Mouse (Mus musculus) lung, postnatal 0 days (tissue): ENCODE measurements at regions not wholly inside any gene's neighbourhood (a gene's known extent, or its start where the extent isn't known, plus 50 kb on each side); places are given as distances from the start of the nearest gene placed in this dataset.

Experiments used
- ATAC-seq: fragments of 200-750 bp; cut with Nextera tagmentation; 2 replicates; pipeline ENCODE4 v1.8.0; 2017; ENCODE audit warnings: moderate library complexity
- DNase-seq: peaks from one replicate; pipeline ENCODE4 v3.0.0-alpha.2; 2016; ENCODE audit warnings: low spot score
- H3K27ac ChIP-seq: fragments of 300-500 bp; sonication (generic); 2 replicates; pipeline ENCODE4 v1.5.1; 2014; ENCODE audit warnings: antibody characterized with exemption, mild to moderate bottlenecking, low read length, mixed read lengths
- H3K27me3 ChIP-seq: fragments of 300-500 bp; sonication (generic); replicated peaks from 2 replicates; pipeline ENCODE4 v1.6.1; 2014; ENCODE audit warnings: low read length, mixed read lengths; ENCODE audit not compliant: insufficient read depth
- H3K36me3 ChIP-seq: fragments of 300-500 bp; sonication (generic); 2 replicates; pipeline ENCODE4 v1.6.1; 2014; ENCODE audit warnings: low read length, mixed read lengths; ENCODE audit not compliant: insufficient read depth
- H3K4me1 ChIP-seq: fragments of 300-500 bp; sonication (generic); 2 replicates; pipeline ENCODE4 v1.6.1; 2014; ENCODE audit warnings: antibody characterized with exemption, low read depth, low read length, mixed read lengths; ENCODE audit not compliant: insufficient read depth
- H3K4me2 ChIP-seq: fragments of 300-500 bp; sonication (generic); replicated peaks from 2 replicates; pipeline ENCODE4 v1.6.1; 2014; ENCODE audit warnings: low read depth, mild to moderate bottlenecking, low read length, moderate library complexity, mixed read lengths
- H3K4me3 ChIP-seq: fragments of 300-500 bp; sonication (generic); 2 replicates; pipeline ENCODE4 v1.5.1; 2014; ENCODE audit warnings: low read depth, low read length
- H3K9ac ChIP-seq: fragments of 300-500 bp; sonication (generic); replicated peaks from 2 replicates; pipeline ENCODE4 v1.6.1; 2014; ENCODE audit warnings: low read depth, mild to moderate bottlenecking
- H3K9me3 ChIP-seq: fragments of 300-500 bp; sonication (generic); 2 replicates; pipeline ENCODE4 v1.6.1; 2016; ENCODE audit warnings: low read length, mixed read lengths
- CTCF ChIP-seq: IDR thresholded peaks from 2 replicates; pipeline ENCODE4 v1.5.1; 2016; ENCODE audit warnings: antibody characterized with exemption, mild to moderate bottlenecking
- EP300 ChIP-seq: IDR thresholded peaks from 2 replicates; pipeline ENCODE4 v1.6.1; 2016; ENCODE audit warnings: antibody characterized with exemption, mild to moderate bottlenecking, control low read depth
- WGBS: fragments of 180-500 bp; shearing (Covaris S2); extraction: QIAGEN DNeasy Blood & Tissue Kit; methylation state at CpG from one replicate; pipeline ENCODE4 v1.1.7; 2014; 5-methylcytosine and 5-hydroxymethylcytosine counted together

- Histone ChIP-seq H3K4me1 (no peaks in the 10 kb centered on the region), H3K27ac (no peak overlapping the region), H3K4me3 (no peak overlapping the region), H3K9ac (no peak overlapping the region), H3K9me3 (no peaks in the 10 kb centered on the region), H3K4me2 (no peak overlapping the region), H3K27me3 (no peaks in the 10 kb centered on the region), H3K36me3 (no peaks in the 10 kb centered on the region)
- no peak for TF ChIP-seq EP300
- no peak for TF ChIP-seq CTCF
- no peak for DNase-seq
- ATAC-seq, result no peak
- 90% methylated on average over 6 of the region's 6 CpGs for WGBS
These were observed 178.4 kb upstream of the Egln3 start for GRCm38 (mm10) chr12:54382061-54382460.

- no peak overlapping the region for H3K9ac ChIP-seq
These were observed 176.7 kb upstream of the Egln3 start for GRCm38 (mm10) chr12:54380322-54380721.

GRCm38 (mm10) chr12:54378576-54378975, 174.9 kb upstream of the Egln3 start:
- no peak for ATAC-seq
- no peaks in the 10 kb centered on the region for H3K9me3 ChIP-seq
- H3K27me3 ChIP-seq, result no peaks in the 10 kb centered on the region
- H3K36me3 ChIP-seq, result no peaks in the 10 kb centered on the region
- 48% methylated on average over 2 of the region's 2 CpGs for WGBS
- TF ChIP-seq EP300 (no peak), CTCF (no peak)
- DNase-seq, result no peak
- no peak overlapping the region for H3K4me2 ChIP-seq
- no peak overlapping the region for H3K9ac ChIP-seq
- no peaks in the 10 kb centered on the region for H3K4me1 ChIP-seq
- H3K27ac ChIP-seq, result no peak overlapping the region
- H3K4me3 ChIP-seq, result no peak overlapping the region

More at GRCm38 (mm10) chr12:54380322-54380721, 176.7 kb upstream of the Egln3 start:
- ATAC-seq, result no peak
- H3K4me3 ChIP-seq, result no peak overlapping the region
- TF ChIP-seq CTCF, result no peak
- no peak for TF ChIP-seq EP300
- DNase-seq, result no peak
- 75% methylated on average over 5 of the region's 5 CpGs for WGBS
- no peak overlapping the region for H3K27ac ChIP-seq
- no peaks in the 10 kb centered on the region for H3K4me1 ChIP-seq
- no peaks in the 10 kb centered on the region for H3K27me3 ChIP-seq
- H3K9me3 ChIP-seq, result no peaks in the 10 kb centered on the region
- no peaks in the 10 kb centered on the region for H3K36me3 ChIP-seq
- no peak overlapping the region for H3K4me2 ChIP-seq

GRCm38 (mm10) chr12:54374060-54374459, 170.4 kb upstream of the Egln3 start:
- no peaks in the 10 kb centered on the region for H3K4me1 ChIP-seq
- H3K9ac ChIP-seq, result no peak overlapping the region
- H3K4me3 ChIP-seq, result no peak overlapping the region
- no peaks in the 10 kb centered on the region for H3K36me3 ChIP-seq
- TF ChIP-seq EP300 (no peak), CTCF (no peak)
- H3K27me3 ChIP-seq, result no peaks in the 10 kb centered on the region
- no peaks in the 10 kb centered on the region for H3K9me3 ChIP-seq
- no peak overlapping the region for H3K4me2 ChIP-seq
- no peak overlapping the region for H3K27ac ChIP-seq
- DNase-seq (no peak), ATAC-seq (no peak)
- 67% methylated on average over 4 of the region's 4 CpGs for WGBS

GRCm38 (mm10) chr12:54369217-54369616, 165.6 kb upstream of the Egln3 start:
- DNase-seq (peak; percentile 43), ATAC-seq (no peak)
- H3K36me3 ChIP-seq, result no peaks in the 10 kb centered on the region
- H3K4me1 ChIP-seq, result no peaks in the 10 kb centered on the region
- TF ChIP-seq EP300 (no peak), CTCF (no peak)
- H3K4me3 ChIP-seq, result no peak overlapping the region
- H3K9ac ChIP-seq, result no peak overlapping the region
- no peaks in the 10 kb centered on the region for H3K9me3 ChIP-seq
- no peaks in the 10 kb centered on the region for H3K27me3 ChIP-seq
- WGBS, result 38% methylated on average over 5 of the region's 5 CpGs
- H3K4me2 ChIP-seq, result no peak overlapping the region
- no peak overlapping the region for H3K27ac ChIP-seq

GRCm38 (mm10) chr12:54364381-54365095, 160.9 kb upstream of the Egln3 start:
- DNase-seq, result peak; percentile 28
- 78% methylated on average over 11 of the region's 11 CpGs for WGBS
- peak; percentile 65 for ATAC-seq

More at GRCm38 (mm10) chr12:54364381-54365095, 160.9 kb upstream of the Egln3 start:
- no peaks in the 10 kb centered on the region for H3K4me1 ChIP-seq
- no peaks in the 10 kb centered on the region for H3K27me3 ChIP-seq
- no peaks in the 10 kb centered on the region for H3K36me3 ChIP-seq
- no peak overlapping the region for H3K27ac ChIP-seq
- TF ChIP-seq CTCF (no peak), EP300 (no peak)
- no peak overlapping the region for H3K4me3 ChIP-seq
- H3K9ac ChIP-seq, result no peak overlapping the region
- H3K4me2 ChIP-seq, result no peak overlapping the region
- H3K9me3 ChIP-seq, result no peaks in the 10 kb centered on the region
